Comparison of ENCODE assay signal across 24 mouse cellular contexts in genomic region chr16:43752900-43753299, GRCm38 (mm10). TPM values are rescaled to one million over a fixed set of nuclear protein-coding genes. Genes with fewer than 3 reads are reported as not detected.
DNase-seq lines count a peak whose midpoint lies in the region; ATAC-seq and TF ChIP-seq lines count a peak whose summit lies in the region.
"Had no signal": no experiment of that assay in that cellular context is flagged by ENCODE, and none has a peak within 500 bp of the region (broad histone marks: within the 10 kb centered on the region; RNA-seq: fewer than 3 reads in every experiment).

No protein-coding gene starts in this region.

- no peak overlapping the region for H3K4me3 ChIP-seq in heart, embryonic 12.5 days
- no peak overlapping the region for H3K4me3 ChIP-seq in lung, postnatal 0 days (ENCODE audit: low read depth, low read length)
- no peak overlapping the region for H3K4me3 ChIP-seq in MEL (ENCODE audit: control insufficient read depth in 1 of 2, insufficient read depth in 1 of 2, low read depth in 2 of 2, low read length in 2 of 2)
- H3K4me3 ChIP-seq: embryonic facial prominence, embryonic 13.5 days; forebrain, embryonic 10.5 days; limb, embryonic 10.5 days; megakaryocyte, embryonic 14.5 days; myocyte; stomach, embryonic 15.5 days had no signal

- peak; percentile 15; the same call in 1 of the 2 replicates for TF ChIP-seq CTCF in lung, postnatal 0 days (IDR thresholded peaks at IDR 0.05)
- peak; percentile 42 to 53 (median 46) for TF ChIP-seq CTCF in MEL (IDR thresholded peaks at IDR 0.05 in 2 of 3, conservative IDR thresholded peaks at IDR 0.05 in 1 of 3; ENCODE audit: control insufficient read depth in 1 of 3, insufficient read depth in 1 of 3, low read depth in 2 of 3, low read length in 3 of 3, poor library complexity in 1 of 3, severe bottlenecking in 1 of 3)

- 79% methylated on average over 8 of the region's 8 CpGs for WGBS in heart, embryonic 12.5 days
- 76% methylated on average over 8 of the region's 8 CpGs for WGBS in lung, postnatal 0 days

- no peak for TF ChIP-seq EP300 in lung, postnatal 0 days (IDR thresholded peaks at IDR 0.05)
- no peak for TF ChIP-seq EP300 in MEL (IDR thresholded peaks at IDR 0.05; ENCODE audit: low read depth in 1 of 2, low read length in 2 of 2)

- TF ChIP-seq POLR2A in MEL (IDR thresholded peaks at IDR 0.05; ENCODE audit: control insufficient read depth in 1 of 2, insufficient read depth in 1 of 2, low read depth in 1 of 2, low read length in 2 of 2, poor library complexity in 1 of 2), result no peak

- H3K4me2 ChIP-seq in heart, embryonic 12.5 days, result no peak overlapping the region
- no peak overlapping the region for H3K4me2 ChIP-seq in lung, postnatal 0 days (replicated peaks; ENCODE audit: low read depth, low read length)
- H3K4me2 ChIP-seq: embryonic facial prominence, embryonic 13.5 days; stomach, embryonic 15.5 days had no signal

- H3K79me2 ChIP-seq in MEL (ENCODE audit: control insufficient read depth, insufficient read depth, low read length, poor library complexity), result no peaks in the 10 kb centered on the region

- TF ChIP-seq RAD21 in MEL (IDR thresholded peaks at IDR 0.05; ENCODE audit: low read depth, low read length), result peak; percentile 15

- H3K4me1 ChIP-seq in heart, embryonic 12.5 days (replicated peaks), result peaks cover 3% of the 10 kb centered on the region; the same call in 1 of the 2 replicates
- no peaks in the 10 kb centered on the region for H3K4me1 ChIP-seq in lung, postnatal 0 days (ENCODE audit: insufficient read depth, low read depth, low read length)
- no peaks in the 10 kb centered on the region for H3K4me1 ChIP-seq in MEL (ENCODE audit: control insufficient read depth in 1 of 2, insufficient read depth in 2 of 2, low read length in 2 of 2)
- H3K4me1 ChIP-seq: embryonic facial prominence, embryonic 13.5 days; limb, embryonic 10.5 days; stomach, embryonic 15.5 days had no signal

- H3K36me3 ChIP-seq in heart, embryonic 12.5 days, result no peaks in the 10 kb centered on the region
- no peaks in the 10 kb centered on the region for H3K36me3 ChIP-seq in lung, postnatal 0 days (ENCODE audit: insufficient read depth, low read length)
- H3K36me3 ChIP-seq in MEL (ENCODE audit: control insufficient read depth in 1 of 2, insufficient read depth in 2 of 2, low read length in 2 of 2), result no peaks in the 10 kb centered on the region
- H3K36me3 ChIP-seq: embryonic facial prominence, embryonic 13.5 days; forebrain, embryonic 10.5 days; limb, embryonic 10.5 days; stomach, embryonic 15.5 days had no signal

- ATAC-seq in heart, embryonic 12.5 days (ENCODE audit: insufficient number of reproducible peaks, low FRiP score), result no peak
- no peak for ATAC-seq in lung, postnatal 0 days
- ATAC-seq: hindbrain, embryonic 16.5 days had no signal

- no peak overlapping the region for H3K27ac ChIP-seq in heart, embryonic 12.5 days (ENCODE audit: poor library complexity, severe bottlenecking)
- no peak overlapping the region for H3K27ac ChIP-seq in lung, postnatal 0 days (ENCODE audit: low read length)
- H3K27ac ChIP-seq in MEL (ENCODE audit: control insufficient read depth, low read depth, low read length), result no peak overlapping the region
- H3K27ac ChIP-seq: embryonic facial prominence, embryonic 13.5 days; forebrain, embryonic 10.5 days; limb, embryonic 10.5 days; stomach, embryonic 15.5 days had no signal

- peak; percentile 43 for DNase-seq in heart, adult 11 months
- no peak for DNase-seq in lung, postnatal 0 days (ENCODE audit: low spot score)
- no peak for DNase-seq in lung, postnatal 4 days
- no peak for DNase-seq in MEL (ENCODE audit: low read depth, low spot score)
- DNase-seq in naive thymus-derived CD4-positive, alpha-beta T cell, adult 2 months (ENCODE audit: low read depth), result peak; percentile 10
- DNase-seq in left cerebral cortex, adult 8-10 months (ENCODE audit: low spot score in 2 of 2), result no peak
- DNase-seq in urinary bladder, postnatal 10 days (ENCODE audit: low spot score), result no peak
- DNase-seq: adrenal gland, postnatal 25 days; cerebellum, postnatal 36 days; heart, adult 18-20 months; heart, postnatal 10 days; right cerebral cortex, postnatal 25 days had no signal

- H3K9ac ChIP-seq in heart, embryonic 12.5 days, result no peak overlapping the region
- H3K9ac ChIP-seq in lung, postnatal 0 days (replicated peaks; ENCODE audit: low read depth), result no peak overlapping the region
- H3K9ac ChIP-seq in MEL (ENCODE audit: control insufficient read depth, low read depth, low read length, poor library complexity, severe bottlenecking), result no peak overlapping the region
- H3K9ac ChIP-seq: embryonic facial prominence, embryonic 13.5 days; stomach, embryonic 15.5 days had no signal

- no peaks in the 10 kb centered on the region for H3K27me3 ChIP-seq in heart, embryonic 12.5 days (replicated peaks)
- no peaks in the 10 kb centered on the region for H3K27me3 ChIP-seq in lung, postnatal 0 days (replicated peaks; ENCODE audit: insufficient read depth, low read length)
- H3K27me3 ChIP-seq in MEL (ENCODE audit: control insufficient read depth in 1 of 2, insufficient read depth in 2 of 2, low read length in 2 of 2), result peaks cover 2 to 3% of the 10 kb centered on the region in 2 experiments; a peak in 1 of 4 replicates
- H3K27me3 ChIP-seq: embryonic facial prominence, embryonic 13.5 days; megakaryocyte, embryonic 14.5 days; stomach, embryonic 15.5 days had no signal

- no peaks in the 10 kb centered on the region for H3K9me3 ChIP-seq in heart, embryonic 12.5 days (replicated peaks)
- H3K9me3 ChIP-seq in lung, postnatal 0 days (ENCODE audit: low read length), result no peaks in the 10 kb centered on the region
- H3K9me3 ChIP-seq in MEL (replicated peaks; ENCODE audit: insufficient read depth, low read length), result no peaks in the 10 kb centered on the region
- H3K9me3 ChIP-seq: embryonic facial prominence, embryonic 13.5 days; forebrain, embryonic 10.5 days; limb, embryonic 10.5 days; megakaryocyte, embryonic 14.5 days; stomach, embryonic 15.5 days had no signal

TF ChIP-seq in MEL, 35 proteins besides CTCF, POLR2A, EP300 and RAD21:
- TF ChIP-seq NRF1 (IDR thresholded peaks at IDR 0.05; ENCODE audit: insufficient read depth, low read depth, low read length, poor library complexity, severe bottlenecking), result no peak
- peak; percentile 50 for TF ChIP-seq SMC3 (IDR thresholded peaks at IDR 0.05; ENCODE audit: low read depth, low read length)

RNA-seq across cellular contexts. Expression of gene Drd3, which starts 0.9 kb away (rescaled TPM):
- polyA plus RNA-seq in heart, embryonic 12.5 days (2016; fragmentation: Nextera tagmentation; extraction: Ambion mirVana), result not detected in 2 replicates
- polyA plus RNA-seq in lung, postnatal 0 days (2015; fragmentation: Nextera tagmentation; extraction: Ambion mirVana), result not detected in 2 replicates
- not detected in 2 replicates for total RNA-seq in MEL (2012; rRNA removed)
- not detected for polyA plus RNA-seq in MEL (2012; ENCODE audit: insufficient read depth in 1 of 2, insufficient read length in 2 of 2, low read depth in 1 of 2, low replicate concordance in 2 of 2, missing spikeins in 1 of 2)
- 1 to 10 TPM; 1.5 to 2.4 (median 1.7) TPM for total RNA-seq in left cerebral cortex, adult 8-10 months (2022)
- total RNA-seq: adrenal gland, postnatal 25 days; heart, adult 18-20 months; heart, postnatal 10 days had no signal
- polyA plus RNA-seq: C2C12; embryonic facial prominence, embryonic 13.5 days; forebrain, embryonic 10.5 days; hindbrain, embryonic 16.5 days; kidney, embryonic 16.5 days; limb, embryonic 10.5 days; liver, embryonic 16.5 days; myocyte; urinary bladder, adult 2 months had no signal

Comparison
In these comparisons a context has a peak if more than half of its experiments do, and no peak if none do; other contexts are left out.
1. DNase-seq: peak in heart, adult 11 months (single experiment) and naive thymus-derived CD4-positive, alpha-beta T cell, adult 2 months (single experiment); none in lung, postnatal 0 days (single experiment), lung, postnatal 4 days (0 of 2), MEL (single experiment), left cerebral cortex, adult 8-10 months (0 of 2) and urinary bladder, postnatal 10 days (single experiment).